Mouse (Mus musculus): ENCODE results near the gene Ttc28. TPM values are rescaled to one million over a fixed set of nuclear protein-coding genes. Genes with fewer than 3 reads are reported as not detected.
A peak's percentile ranks its signal among the peaks of the same experiment; 100 is the strongest.

Gene Ttc28
- polyA plus RNA-seq, 1 experiment, result 6.7 TPM

- TF ChIP-seq FLI1 (IDR thresholded peaks at IDR 0.05; ENCODE audit: low read length) (no peak), GATA1 (IDR thresholded peaks at IDR 0.05; ENCODE audit: borderline replicate concordance, low read length) (no peak)
- H3K9me3 ChIP-seq, result no peaks in the 10 kb centered on the region
- no peaks in the 10 kb centered on the region for H3K36me3 ChIP-seq (replicated peaks; ENCODE audit: low read length)
- H3K4me3 ChIP-seq (replicated peaks), result no peak overlapping the region
- H3K27me3 ChIP-seq (replicated peaks), result peaks cover 6% of the 10 kb centered on the region
- peaks cover 61% of the 10 kb centered on the region for H3K4me1 ChIP-seq
Measured at GRCm38 (mm10) chr5:111063991-111064390, 184.4 kb downstream of the Ttc28 start.

- no peak overlapping the region for H3K4me3 ChIP-seq (replicated peaks)
- TF ChIP-seq FLI1 (IDR thresholded peaks at IDR 0.05; ENCODE audit: low read length) (no peak), GATA1 (IDR thresholded peaks at IDR 0.05; ENCODE audit: borderline replicate concordance, low read length) (peak; percentile 39; the same call in 1 of the 3 replicates)
- H3K27me3 ChIP-seq (replicated peaks), result peaks cover 2% of the 10 kb centered on the region
- no peaks in the 10 kb centered on the region for H3K36me3 ChIP-seq (replicated peaks; ENCODE audit: low read length)
- no peaks in the 10 kb centered on the region for H3K9me3 ChIP-seq
- H3K4me1 ChIP-seq, result peaks cover 64% of the 10 kb centered on the region
Measured at GRCm38 (mm10) chr5:111065770-111066169, 186.2 kb downstream of the Ttc28 start.

- no peak for TF ChIP-seq GATA1 (IDR thresholded peaks at IDR 0.05; ENCODE audit: borderline replicate concordance, low read length)
- TF ChIP-seq FLI1 (IDR thresholded peaks at IDR 0.05; ENCODE audit: low read length), result no peak
- Histone ChIP-seq H3K36me3 (replicated peaks; ENCODE audit: low read length) (no peaks in the 10 kb centered on the region), H3K27me3 (replicated peaks) (peaks cover 3% of the 10 kb centered on the region), H3K4me3 (replicated peaks) (no peak overlapping the region), H3K4me1 (peaks cover 58% of the 10 kb centered on the region), H3K9me3 (no peaks in the 10 kb centered on the region)
Measured at GRCm38 (mm10) chr5:111069503-111069902, 189.9 kb downstream of the Ttc28 start.

GRCm38 (mm10) chr5:111069931-111070330, 190.3 kb downstream of the Ttc28 start:
- Histone ChIP-seq H3K27me3 (replicated peaks) (peaks cover 3% of the 10 kb centered on the region), H3K4me1 (peaks cover 54% of the 10 kb centered on the region), H3K36me3 (replicated peaks; ENCODE audit: low read length) (no peaks in the 10 kb centered on the region), H3K4me3 (replicated peaks) (no peak overlapping the region), H3K9me3 (no peaks in the 10 kb centered on the region)
- TF ChIP-seq GATA1 (IDR thresholded peaks at IDR 0.05; ENCODE audit: borderline replicate concordance, low read length), result no peak
- no peak for TF ChIP-seq FLI1 (IDR thresholded peaks at IDR 0.05; ENCODE audit: low read length)

GRCm38 (mm10) chr5:111070361-111070760, 190.8 kb downstream of the Ttc28 start:
- no peaks in the 10 kb centered on the region for H3K36me3 ChIP-seq (replicated peaks; ENCODE audit: low read length)
- TF ChIP-seq FLI1 (IDR thresholded peaks at IDR 0.05; ENCODE audit: low read length), result no peak
- no peak overlapping the region for H3K4me3 ChIP-seq (replicated peaks)
- no peaks in the 10 kb centered on the region for H3K9me3 ChIP-seq
- H3K4me1 ChIP-seq, result peaks cover 51% of the 10 kb centered on the region
- H3K27me3 ChIP-seq (replicated peaks), result peaks cover 3% of the 10 kb centered on the region

- no peaks in the 10 kb centered on the region for H3K9me3 ChIP-seq
- TF ChIP-seq FLI1 (IDR thresholded peaks at IDR 0.05; ENCODE audit: low read length) (no peak), GATA1 (IDR thresholded peaks at IDR 0.05; ENCODE audit: borderline replicate concordance, low read length) (no peak)
- peaks cover 34% of the 10 kb centered on the region for H3K4me1 ChIP-seq
- no peaks in the 10 kb centered on the region for H3K36me3 ChIP-seq (replicated peaks; ENCODE audit: low read length)
- peaks cover 6% of the 10 kb centered on the region for H3K27me3 ChIP-seq (replicated peaks)
- no peak overlapping the region for H3K4me3 ChIP-seq (replicated peaks)
Measured at GRCm38 (mm10) chr5:111073316-111073736, 193.7 kb downstream of the Ttc28 start.

GRCm38 (mm10) chr5:111074050-111074449, 194.4 kb downstream of the Ttc28 start:
- peaks cover 27% of the 10 kb centered on the region for H3K4me1 ChIP-seq
- peaks cover 6% of the 10 kb centered on the region for H3K27me3 ChIP-seq (replicated peaks)
- TF ChIP-seq GATA1 (IDR thresholded peaks at IDR 0.05; ENCODE audit: borderline replicate concordance, low read length), result no peak
- no peak for TF ChIP-seq FLI1 (IDR thresholded peaks at IDR 0.05; ENCODE audit: low read length)
- H3K36me3 ChIP-seq (replicated peaks; ENCODE audit: low read length), result no peaks in the 10 kb centered on the region
- H3K9me3 ChIP-seq, result no peaks in the 10 kb centered on the region
- H3K4me3 ChIP-seq (replicated peaks), result no peak overlapping the region

GRCm38 (mm10) chr5:111075841-111076240, 196.2 kb downstream of the Ttc28 start:
- no peak for TF ChIP-seq GATA1 (IDR thresholded peaks at IDR 0.05; ENCODE audit: borderline replicate concordance, low read length)
- TF ChIP-seq FLI1 (IDR thresholded peaks at IDR 0.05; ENCODE audit: low read length), result no peak
- Histone ChIP-seq H3K4me3 (replicated peaks) (peak overlapping the region; percentile 44), H3K4me1 (peaks cover 12% of the 10 kb centered on the region), H3K36me3 (replicated peaks; ENCODE audit: low read length) (no peaks in the 10 kb centered on the region), H3K27me3 (replicated peaks) (peaks cover 6% of the 10 kb centered on the region), H3K9me3 (no peaks in the 10 kb centered on the region)

- Histone ChIP-seq H3K27me3 (replicated peaks) (peaks cover 4% of the 10 kb centered on the region), H3K9me3 (no peaks in the 10 kb centered on the region), H3K4me1 (peaks cover 18% of the 10 kb centered on the region), H3K4me3 (replicated peaks) (no peak overlapping the region), H3K36me3 (replicated peaks; ENCODE audit: low read length) (no peaks in the 10 kb centered on the region)
- TF ChIP-seq GATA1 (IDR thresholded peaks at IDR 0.05; ENCODE audit: borderline replicate concordance, low read length), result no peak
- no peak for TF ChIP-seq FLI1 (IDR thresholded peaks at IDR 0.05; ENCODE audit: low read length)
Measured at GRCm38 (mm10) chr5:111077261-111077660, 197.7 kb downstream of the Ttc28 start.

- H3K27me3 ChIP-seq (replicated peaks), result peaks cover 5% of the 10 kb centered on the region
- H3K4me3 ChIP-seq (replicated peaks), result no peak overlapping the region
- no peaks in the 10 kb centered on the region for H3K36me3 ChIP-seq (replicated peaks; ENCODE audit: low read length)
- no peaks in the 10 kb centered on the region for H3K9me3 ChIP-seq
- TF ChIP-seq GATA1 (IDR thresholded peaks at IDR 0.05; ENCODE audit: borderline replicate concordance, low read length) (no peak), FLI1 (IDR thresholded peaks at IDR 0.05; ENCODE audit: low read length) (no peak)
- peaks cover 17% of the 10 kb centered on the region for H3K4me1 ChIP-seq
Measured at GRCm38 (mm10) chr5:111080601-111081000, 201.0 kb downstream of the Ttc28 start.

- Histone ChIP-seq H3K9me3 (no peaks in the 10 kb centered on the region), H3K27me3 (replicated peaks) (peaks cover 3% of the 10 kb centered on the region), H3K4me1 (peaks cover 10% of the 10 kb centered on the region; the same call in 1 of the 2 replicates), H3K4me3 (replicated peaks) (no peak overlapping the region), H3K36me3 (replicated peaks; ENCODE audit: low read length) (no peaks in the 10 kb centered on the region)
- TF ChIP-seq FLI1 (IDR thresholded peaks at IDR 0.05; ENCODE audit: low read length) (no peak), GATA1 (IDR thresholded peaks at IDR 0.05; ENCODE audit: borderline replicate concordance, low read length) (no peak)
Measured at GRCm38 (mm10) chr5:111085849-111086248, 206.2 kb downstream of the Ttc28 start.
